Mouse (Mus musculus): Measurements from ENCODE around the gene Gm43064. TPM values are rescaled to one million over a fixed set of nuclear protein-coding genes. Genes with fewer than 3 reads are reported as not detected.

Gene Gm43064
- total RNA-seq, 2 experiments from 2014 or later: not detected

DNA sequence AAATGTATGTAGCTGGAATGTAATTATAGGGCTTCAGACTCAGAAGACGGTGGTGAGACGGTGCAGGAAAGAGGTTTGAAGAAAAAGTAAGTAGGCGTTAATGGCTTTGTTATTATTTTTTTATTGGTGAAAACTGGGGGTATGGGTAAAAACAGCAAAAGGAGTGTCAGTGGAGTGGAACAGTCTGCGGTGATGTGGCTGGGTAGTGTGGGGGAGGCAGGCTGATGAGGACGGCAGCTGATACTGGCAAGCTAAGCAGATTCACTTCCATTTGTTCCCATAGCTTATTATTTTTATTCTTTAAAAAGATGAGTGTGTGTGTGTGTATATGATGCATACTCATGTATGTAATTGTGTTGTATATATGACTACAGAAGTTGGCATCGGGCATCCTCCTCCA, 42.1 kb downstream of the Gm43064 start:
- intact Hi-C loops (cut with DNase I): no loop called here

DNA sequence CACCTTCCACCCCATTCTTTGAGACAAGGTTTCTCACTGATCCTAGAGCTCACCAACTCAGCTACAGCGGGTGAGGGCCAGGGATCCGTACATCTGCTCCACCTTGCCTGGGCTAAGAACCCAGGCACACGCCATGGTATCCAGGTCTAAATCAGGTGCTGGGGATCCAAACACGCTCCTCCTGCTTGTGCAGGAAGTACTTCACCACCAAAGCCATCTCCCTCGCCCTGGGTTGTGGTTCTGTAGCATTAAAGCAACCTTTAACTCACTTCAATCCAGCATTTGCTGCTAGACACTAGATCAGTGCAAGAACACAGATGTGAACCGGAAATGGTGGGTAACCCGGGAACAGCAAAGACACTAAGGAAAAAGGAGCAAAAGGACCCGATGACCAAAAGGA, 42.5 kb downstream of the Gm43064 start:
- intact Hi-C loops (cut with DNase I): loop anchor here (2.0 kb wide), 1 partner anchor 37 kb away; no protein-coding TSS in a partner anchor

More for the DNA sequence above, 42.1 kb downstream of the Gm43064 start:
- DNase-seq: no peak

GRCm38 (mm10) chr3:103852565-103853299, 43.4 kb downstream of the Gm43064 start:
- intact Hi-C loops (cut with DNase I): loop anchor here (2.0 kb wide), 1 partner anchor 36 kb away; no protein-coding TSS in a partner anchor
- DNase-seq: peak; percentile 51 to 64

More for the DNA sequence above, 42.5 kb downstream of the Gm43064 start:
- DNase-seq: no peak

DNA sequence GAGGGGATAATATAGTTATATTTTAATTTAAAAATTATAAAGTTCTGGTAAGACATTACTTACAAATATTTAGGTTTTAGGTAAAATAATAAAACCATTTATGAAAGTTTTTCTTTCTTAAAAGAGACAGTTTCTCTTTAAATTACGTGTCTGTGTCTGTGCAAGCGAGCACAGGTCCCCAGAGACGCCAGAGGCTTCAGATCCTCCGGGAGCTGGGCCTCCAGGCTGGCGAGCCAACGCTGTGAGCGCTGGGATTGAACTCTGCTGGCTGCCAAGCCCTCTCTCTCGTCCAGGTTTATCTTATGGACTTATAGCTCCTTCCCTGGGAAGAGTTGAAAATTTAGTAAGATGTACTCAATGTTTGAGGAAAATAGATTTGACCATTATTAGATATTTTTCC, 44.4 kb downstream of the Gm43064 start:
- DNase-seq: no peak
- intact Hi-C loops (cut with DNase I): loop anchor here (2.0 kb wide), 1 partner anchor 35 kb away; no protein-coding TSS in a partner anchor

DNA sequence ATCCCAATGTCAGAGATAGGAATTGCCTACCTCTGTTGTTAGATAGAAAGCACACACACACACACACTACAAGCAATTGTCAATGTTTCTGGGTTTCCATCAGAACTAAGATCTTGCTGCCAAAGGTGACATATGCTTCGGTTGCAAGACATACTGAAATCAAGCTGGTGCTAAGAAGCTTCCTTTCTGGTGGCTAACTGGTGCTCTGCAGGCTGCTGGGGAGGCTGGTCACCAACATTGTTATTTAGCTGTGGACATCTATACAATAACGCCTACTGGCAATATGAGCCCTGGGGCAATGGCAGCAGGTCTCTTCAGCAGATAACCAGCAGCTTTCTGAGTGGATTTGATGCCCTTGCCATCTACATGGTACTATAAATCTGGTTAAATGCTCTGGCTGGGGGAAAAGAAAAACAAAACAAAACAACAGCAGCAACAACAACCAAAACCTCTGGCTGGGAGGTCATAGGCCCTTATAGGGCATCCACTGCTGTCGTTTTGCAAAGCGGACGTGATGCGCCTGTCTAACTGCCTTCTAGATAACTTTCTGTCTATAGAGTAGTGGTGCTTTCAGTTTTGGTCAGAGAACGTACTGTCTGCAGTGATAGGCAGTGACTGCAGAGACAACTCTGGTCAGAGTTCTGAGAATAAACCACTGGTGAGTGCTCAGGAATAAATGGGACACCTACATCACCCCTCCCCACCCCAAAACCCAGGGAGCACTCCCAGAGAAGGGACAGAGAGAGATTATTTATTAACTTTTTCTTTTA, 47.8 kb downstream of the Gm43064 start:
- no peak for DNase-seq
- intact Hi-C loops (cut with DNase I): no loop called here

DNA sequence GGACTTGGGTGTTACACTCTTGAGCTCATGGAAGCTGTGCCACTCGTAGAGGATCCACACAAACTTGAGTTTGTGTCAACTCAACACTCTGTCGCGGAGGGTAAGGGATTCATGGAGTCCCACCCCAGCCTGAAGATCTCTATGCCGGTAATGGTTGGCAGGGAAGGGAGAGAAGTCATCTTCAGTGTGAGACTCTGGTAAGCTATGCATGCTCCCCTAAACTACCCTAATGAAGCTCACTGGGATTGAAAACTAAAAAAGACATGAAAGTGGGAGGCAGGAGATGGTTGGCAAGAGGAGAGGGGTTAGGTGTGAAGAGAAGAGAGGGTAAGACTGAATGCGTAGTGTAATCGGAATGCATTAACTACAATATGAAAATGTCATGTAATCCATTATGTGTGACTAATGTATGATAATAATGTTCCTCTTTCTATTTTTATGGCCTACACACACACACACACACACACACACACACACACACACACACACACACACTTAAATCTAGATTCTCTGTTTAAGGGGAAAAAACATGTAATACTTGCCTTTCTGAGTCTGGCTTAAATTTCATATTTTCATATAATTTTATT, 48.7 kb downstream of the Gm43064 start:
- no peak for DNase-seq
- intact Hi-C loops (cut with DNase I): no loop called here

DNA sequence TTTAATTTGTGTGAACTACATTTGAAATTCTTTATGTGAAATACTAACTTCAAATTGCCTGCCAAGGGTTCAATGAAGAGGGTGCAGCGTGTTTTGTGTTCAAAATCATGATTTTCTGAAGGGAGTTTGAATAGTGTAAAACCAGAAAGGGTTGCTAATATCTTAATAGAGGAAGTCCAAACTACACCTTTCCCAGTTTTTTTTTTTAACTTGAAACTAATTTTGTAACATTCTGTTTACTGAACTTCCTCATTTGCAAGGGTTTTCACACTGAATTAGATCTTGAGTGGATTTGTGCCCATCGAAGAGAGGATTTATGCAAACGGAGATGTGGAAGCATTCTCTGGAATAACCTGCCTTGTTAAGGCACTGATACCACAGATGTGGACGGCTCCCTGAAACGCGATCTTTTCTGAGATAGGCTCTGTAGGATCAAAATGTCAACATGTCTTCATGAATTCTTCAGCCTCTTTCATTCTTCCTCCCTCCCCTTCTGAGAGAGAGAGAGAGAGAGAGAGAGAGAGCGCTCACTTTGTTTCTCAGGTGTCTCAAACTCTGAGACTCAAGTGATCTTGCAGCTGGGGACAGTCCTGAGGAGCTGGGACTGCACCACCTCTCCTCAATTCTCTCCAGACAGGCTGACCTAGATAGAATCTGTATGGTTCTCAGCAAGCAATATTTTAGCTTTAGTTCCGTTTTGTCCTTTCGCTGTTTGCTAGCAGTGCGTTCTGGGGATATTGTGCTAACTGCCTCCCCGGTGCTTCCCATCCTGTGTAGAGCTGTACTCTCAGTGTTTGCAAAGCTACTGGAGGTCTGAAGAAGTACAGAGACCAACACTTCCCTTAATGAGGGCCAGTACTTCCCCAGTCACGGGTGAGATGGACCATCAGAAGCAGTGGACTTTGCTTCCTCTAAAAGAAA, 49.8 kb downstream of the Gm43064 start, which contains the start of gene Ptpn22:
Gene Ptpn22 (plus strand): TSS at position 915 of the 921 bp plus-strand sequence.
- intact Hi-C loops (cut with DNase I): no loop called here
- DNase-seq: peak; percentile 13 to 15

GRCm38 (mm10) chr3:103859851-103860391, 50.5 kb downstream of the Gm43064 start:
- peak; percentile 38 to 39 for DNase-seq
- intact Hi-C loops (cut with DNase I): no loop called here

GRCm38 (mm10) chr3:103862721-103863220, 53.4 kb downstream of the Gm43064 start:
- intact Hi-C loops (cut with DNase I): no loop called here
- DNase-seq: no peak

- DNase-seq: no peak
- intact Hi-C loops (cut with DNase I): no loop called here
Observed at GRCm38 (mm10) chr3:103864200-103864599, 54.8 kb downstream of the Gm43064 start.

DNA sequence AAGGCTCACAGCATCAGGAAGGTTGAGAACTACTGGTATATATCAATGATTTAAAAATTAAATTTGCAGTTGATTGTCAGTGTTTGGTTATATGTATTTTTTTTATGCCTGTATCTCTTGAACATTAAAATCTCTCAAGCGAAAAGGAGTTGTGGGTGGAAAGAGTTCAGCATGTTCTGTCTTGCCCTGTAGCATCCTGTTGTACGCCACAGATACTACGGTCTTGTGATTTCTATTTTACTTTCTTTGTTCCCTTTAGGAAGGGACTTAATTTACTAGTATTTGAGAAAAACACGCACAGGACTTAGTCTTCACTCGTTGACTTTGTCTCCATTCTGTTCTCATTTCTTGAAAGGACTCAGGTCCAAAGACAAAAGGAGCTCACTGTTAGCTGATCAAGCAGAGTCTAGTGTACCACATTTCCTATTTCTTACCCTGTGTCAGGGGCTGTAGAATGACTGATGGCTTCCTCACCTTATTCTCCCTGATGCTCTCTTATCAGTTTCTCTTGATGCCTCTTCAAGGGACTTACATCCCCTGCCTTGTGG, 58.1 kb downstream of the Gm43064 start:
- intact Hi-C loops (cut with DNase I): no loop called here
- DNase-seq: no peak

- intact Hi-C loops (cut with DNase I): no loop called here
- DNase-seq: no peak
Observed at GRCm38 (mm10) chr3:103868008-103868407, 58.6 kb downstream of the Gm43064 start.

- intact Hi-C loops (cut with DNase I): no loop called here
- no peak for DNase-seq
Observed at GRCm38 (mm10) chr3:103872663-103873098, 63.3 kb downstream of the Gm43064 start.

GRCm38 (mm10) chr3:103874329-103874728, 65.0 kb downstream of the Gm43064 start:
- no peak for DNase-seq
- intact Hi-C loops (cut with DNase I): no loop called here

GRCm38 (mm10) chr3:103885946-103886345, 76.6 kb downstream of the Gm43064 start:
- intact Hi-C loops (cut with DNase I): loop anchor here (5.0 kb wide), 2 partner anchors 54 to 494 kb away; partner anchors contain the start of gene Bcl2l15
- no peak for DNase-seq

DNA sequence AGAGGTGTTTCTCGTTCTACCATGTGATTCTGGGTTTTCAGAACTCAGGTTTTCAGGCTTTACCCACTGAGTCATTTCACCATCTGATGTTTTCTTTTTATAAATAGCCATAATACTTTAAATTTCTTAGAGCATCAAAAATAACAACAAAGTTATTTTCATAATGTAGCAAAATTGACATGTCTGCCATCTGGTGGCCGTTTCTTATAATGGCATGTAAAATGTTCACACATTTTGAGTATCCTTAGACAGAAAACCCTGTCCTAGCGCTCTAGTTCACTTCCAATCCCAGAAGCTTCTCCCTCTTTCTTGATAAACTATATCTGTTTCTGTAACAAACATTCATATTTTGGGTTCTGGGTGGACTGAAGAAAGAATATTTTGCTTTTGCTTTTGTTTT, 78.2 kb downstream of the Gm43064 start:
- peak; percentile 63 to 76 for DNase-seq
- intact Hi-C loops (cut with DNase I): loop anchor here (1.0 to 5.0 kb wide), 3 partner anchors 55 to 495 kb away; partner anchors contain the start of gene Bcl2l15
